Mouse (Mus musculus) myocyte (in vitro differentiated cells): ENCODE results near the gene Sptbn2.

ENCODE experiments used
- MAX ChIP-seq: IDR thresholded peaks from one replicate; pipeline ENCODE4 v1.6.1; 2011; ENCODE audit warnings: low read depth, mild to moderate bottlenecking, control low read depth
- POLR2A ChIP-seq: IDR thresholded peaks from one replicate; pipeline ENCODE4 v1.6.1; 2011; ENCODE audit warnings: low read depth, mild to moderate bottlenecking, control low read depth, moderate library complexity; ENCODE audit not compliant: insufficient read length
- USF1 ChIP-seq: IDR thresholded peaks from one replicate; pipeline ENCODE4 v1.6.1; 2011; ENCODE audit warnings: low read depth, mild to moderate bottlenecking, control low read depth, moderate library complexity

- no peak for TF ChIP-seq POLR2A
- TF ChIP-seq MAX: no peak
- TF ChIP-seq USF1: no peak
Observed at GRCm38 (mm10) chr19:4712781-4713526, 2.0 kb downstream of the Sptbn2 start.
